Mouse (Mus musculus) macrophage (primary cell): ENCODE measurements around the gene Ihh. TPM values are rescaled to one million over a fixed set of nuclear protein-coding genes. Genes with fewer than 3 reads are reported as not detected.

Experiments used
- H3K27ac ChIP-seq: fragments of 350-480 bp; formaldehyde crosslinking; 2 replicates; pipeline ENCODE4 v1.9.0; 2021
- H3K36me3 ChIP-seq: fragments of 350-480 bp; formaldehyde crosslinking; 2 replicates; pipeline ENCODE4 v1.9.0; 2021; ENCODE audit errors: inconsistent target
- H3K4me3 ChIP-seq: fragments of 350-480 bp; formaldehyde crosslinking; 2 replicates; pipeline ENCODE4 v1.9.0; 2021; ENCODE audit errors: inconsistent target
- H3K79me2 ChIP-seq: fragments of 350-480 bp; formaldehyde crosslinking; 2 replicates; pipeline ENCODE4 v1.9.0; 2021; ENCODE audit errors: inconsistent target
- WGBS: methylation state at CpG from one replicate; pipeline ENCODE4 v1.1.7; 2026; ENCODE audit warnings: inconsistent platforms; ENCODE audit not compliant: missing documents; 5-methylcytosine and 5-hydroxymethylcytosine counted together
- polyA plus RNA-seq: library from polyadenylated mRNA; stranded (reverse); fragments of 250-400 nt; gene quantifications from 3 replicates; pipeline ENCODE4 v1.2.4, GENCODE M21; 2018; ENCODE audit warnings: inconsistent platforms

Ihh gene
- polyA plus RNA-seq, 1 experiment from 2014 or later = 0.06 TPM

GRCm38 (mm10) chr1:74915706-74916105 lies 35.8 kb downstream of the Ihh start:
- 22% methylated on average over 13 of the region's 13 CpGs for WGBS
- no peaks in the 10 kb centered on the region for H3K79me2 ChIP-seq

GRCm38 (mm10) chr1:74902191-74902590 lies 49.3 kb downstream of the Ihh start:
- H3K79me2 ChIP-seq = no peaks in the 10 kb centered on the region
- H3K27ac ChIP-seq = no peak overlapping the region
- H3K4me3 ChIP-seq = no peak overlapping the region
- WGBS = 25% methylated on average over 5 of the region's 6 CpGs
- H3K36me3 ChIP-seq = no peaks in the 10 kb centered on the region

More at GRCm38 (mm10) chr1:74915706-74916105, 35.8 kb downstream of the Ihh start:
- H3K4me3 ChIP-seq = no peak overlapping the region
- H3K36me3 ChIP-seq = no peaks in the 10 kb centered on the region
- H3K27ac ChIP-seq = no peak overlapping the region

GRCm38 (mm10) chr1:74901686-74902085 lies 49.8 kb downstream of the Ihh start:
- Histone ChIP-seq H3K4me3 (no peak overlapping the region), H3K36me3 (no peaks in the 10 kb centered on the region), H3K79me2 (no peaks in the 10 kb centered on the region), H3K27ac (no peak overlapping the region)
- WGBS = 3% methylated on average over 3 of the region's 3 CpGs

- WGBS = 2% methylated on average over 57 of the region's 66 CpGs
- no peaks in the 10 kb centered on the region for H3K79me2 ChIP-seq
- H3K27ac ChIP-seq = no peak overlapping the region
- H3K4me3 ChIP-seq = no peak overlapping the region
- no peaks in the 10 kb centered on the region for H3K36me3 ChIP-seq
Observed at GRCm38 (mm10) chr1:74900341-74901285, 50.9 kb downstream of the Ihh start.

- H3K4me3 ChIP-seq = no peak overlapping the region
- WGBS = 10% methylated on average over 8 of the region's 10 CpGs
- H3K36me3 ChIP-seq = no peaks in the 10 kb centered on the region
- no peak overlapping the region for H3K27ac ChIP-seq
- no peaks in the 10 kb centered on the region for H3K79me2 ChIP-seq
Observed at GRCm38 (mm10) chr1:74898656-74899431, 52.6 kb downstream of the Ihh start.

GRCm38 (mm10) chr1:74897976-74898375 lies 53.5 kb downstream of the Ihh start:
- WGBS = 23% methylated on average over 7 of the region's 7 CpGs
- H3K79me2 ChIP-seq = no peaks in the 10 kb centered on the region
- H3K27ac ChIP-seq = no peak overlapping the region
- no peaks in the 10 kb centered on the region for H3K36me3 ChIP-seq
- H3K4me3 ChIP-seq = no peak overlapping the region

Other genes with a start within 250 kb of the Ihh start
- gene Cyp27a1, start 238.1 kb downstream of the Ihh start, polyA plus RNA-seq = 10.0 to 133 TPM (median 56.9 TPM) in 3 replicates
- not detected in 3 replicates for gene Prkag3, start 202.5 kb downstream of the Ihh start, polyA plus RNA-seq
- gene Wnt6, start 179.8 kb downstream of the Ihh start, polyA plus RNA-seq = 0.11 to 0.15 TPM in 2 of 3 replicates, not detected in the other
- gene Wnt10a, start 160.2 kb downstream of the Ihh start, polyA plus RNA-seq = not detected in 3 replicates
- not detected in 3 replicates for gene Cdk5r2, start 96.7 kb downstream of the Ihh start, polyA plus RNA-seq
- not detected in 3 replicates for gene Fev, start 66.3 kb downstream of the Ihh start, polyA plus RNA-seq
- gene Cryba2, start 58.5 kb downstream of the Ihh start, polyA plus RNA-seq = not detected in 3 replicates
- gene Cfap65, start 16.1 kb downstream of the Ihh start, polyA plus RNA-seq = not detected in 3 replicates
- gene Nhej1, start 173.5 kb upstream of the Ihh start, polyA plus RNA-seq = 2.1 to 3.5 TPM (median 2.5 TPM) in 3 replicates
- not detected in 3 replicates for gene Slc23a3, start 182.2 kb upstream of the Ihh start, polyA plus RNA-seq
- 52.3 to 87.8 TPM (median 60.4 TPM) in 3 replicates for gene Cnppd1, start 191.0 kb upstream of the Ihh start, polyA plus RNA-seq
- gene Retreg2, start 191.1 kb upstream of the Ihh start, polyA plus RNA-seq = 56.8 to 88.1 TPM (median 67.2 TPM) in 3 replicates
- gene Zfand2b, start 217.0 kb upstream of the Ihh start, polyA plus RNA-seq = 16.6 to 24.7 TPM (median 21.2 TPM) in 3 replicates
- gene Abcb6, start 228.7 kb upstream of the Ihh start, polyA plus RNA-seq = 5.1 to 12.7 TPM (median 6.4 TPM) in 3 replicates
- gene Ankzf1, start 240.5 kb upstream of the Ihh start, polyA plus RNA-seq = 7.3 to 11.6 TPM (median 9.2 TPM) in 3 replicates
- 9.0 to 21.6 TPM (median 10.2 TPM) in 3 replicates for gene Atg9a, start 240.5 kb upstream of the Ihh start, polyA plus RNA-seq